Mouse (Mus musculus): ENCODE measurements around the gene Cdc42bpg. TPM values are rescaled to one million over a fixed set of nuclear protein-coding genes. Genes with fewer than 3 reads are reported as not detected.

The Cdc42bpg gene
- polyA plus RNA-seq, 1 experiment from 2014 or later = 1.0 TPM

- 80% methylated on average over 13 of the region's 13 CpGs for WGBS
- H3K4me2 ChIP-seq (ENCODE audit: low read length) = no peak overlapping the region
These were observed 32.2 kb upstream of the Cdc42bpg start for GRCm38 (mm10) chr19:6273998-6274608.

GRCm38 (mm10) chr19:6275740-6276389 is 30.4 kb upstream of the Cdc42bpg start:
- no peak for TF ChIP-seq CTCF (IDR thresholded peaks at IDR 0.05; ENCODE audit: low read depth)
- Histone ChIP-seq H3K9me3 (replicated peaks; ENCODE audit: low read length) (no peaks in the 10 kb centered on the region), H3K27ac (peak overlapping the region; percentile 81), H3K27me3 (ENCODE audit: insufficient read depth, low read length) (no peaks in the 10 kb centered on the region), H3K4me3 (replicated peaks; ENCODE audit: low read depth, low read length) (peak overlapping the region; percentile 30), H3K4me2 (ENCODE audit: low read length) (peak overlapping the region; percentile 94), H3K9ac (ENCODE audit: low read depth, low read length) (peak overlapping the region; percentile 59), H3K36me3 (ENCODE audit: insufficient read depth, low read length) (0 out of 2 replicates have a peak, but pooled peaks cover under 1% of the 10 kb centered on the region), H3K4me1 (replicated peaks; ENCODE audit: insufficient read depth, low read length) (peaks cover 33% of the 10 kb centered on the region)
- WGBS = 5% methylated on average over 15 of the region's 15 CpGs
- ATAC-seq (replicated peaks; ENCODE audit: low FRiP score, low read depth) (no peak), DNase-seq (ENCODE audit: low spot score) (peak; percentile 61)

More at GRCm38 (mm10) chr19:6273998-6274608, 32.2 kb upstream of the Cdc42bpg start:
- H3K27ac ChIP-seq = 0 out of 2 replicates have a peak overlapping the region, but pooled peaks have one; percentile 21
- no peak overlapping the region for H3K9ac ChIP-seq (ENCODE audit: low read depth, low read length)
- DNase-seq (ENCODE audit: low spot score) (no peak), ATAC-seq (replicated peaks; ENCODE audit: low FRiP score, low read depth) (no peak)
- H3K9me3 ChIP-seq (replicated peaks; ENCODE audit: low read length) = no peaks in the 10 kb centered on the region
- H3K27me3 ChIP-seq (ENCODE audit: insufficient read depth, low read length) = no peaks in the 10 kb centered on the region
- TF ChIP-seq CTCF (IDR thresholded peaks at IDR 0.05; ENCODE audit: low read depth) = no peak
- peaks cover 18% of the 10 kb centered on the region for H3K4me1 ChIP-seq (replicated peaks; ENCODE audit: insufficient read depth, low read length)
- no peaks in the 10 kb centered on the region for H3K36me3 ChIP-seq (ENCODE audit: insufficient read depth, low read length)
- H3K4me3 ChIP-seq (replicated peaks; ENCODE audit: low read depth, low read length) = no peak overlapping the region

GRCm38 (mm10) chr19:6276426-6277421 is 29.5 kb upstream of the Cdc42bpg start, which contains the start of gene Ehd1:
TSS of gene Ehd1 (plus strand) at chr19:6276725.
- ATAC-seq (replicated peaks; ENCODE audit: low FRiP score, low read depth) (peak; percentile 93), DNase-seq (ENCODE audit: low spot score) (peak; percentile 99)
- WGBS = under 1% methylated on average over 101 of the region's 106 CpGs
- peaks cover 10% of the 10 kb centered on the region for H3K36me3 ChIP-seq (ENCODE audit: insufficient read depth, low read length)
- H3K4me1 ChIP-seq (replicated peaks; ENCODE audit: insufficient read depth, low read length) = peaks cover 33% of the 10 kb centered on the region
- peak within 1 kb of the TSS; percentile 94 for H3K4me2 ChIP-seq (ENCODE audit: low read length)
- peak; percentile 76 for TF ChIP-seq CTCF (IDR thresholded peaks at IDR 0.05; ENCODE audit: low read depth)
- peak within 1 kb of the TSS; percentile 84 for H3K9ac ChIP-seq (ENCODE audit: low read depth, low read length)
- peak within 1 kb of the TSS; percentile 85 for H3K27ac ChIP-seq
- no peaks in the 10 kb centered on the region for H3K9me3 ChIP-seq (replicated peaks; ENCODE audit: low read length)
- H3K27me3 ChIP-seq (ENCODE audit: insufficient read depth, low read length) = no peaks in the 10 kb centered on the region
- H3K4me3 ChIP-seq (replicated peaks; ENCODE audit: low read depth, low read length) = peak within 1 kb of the TSS; percentile 89

DNA sequence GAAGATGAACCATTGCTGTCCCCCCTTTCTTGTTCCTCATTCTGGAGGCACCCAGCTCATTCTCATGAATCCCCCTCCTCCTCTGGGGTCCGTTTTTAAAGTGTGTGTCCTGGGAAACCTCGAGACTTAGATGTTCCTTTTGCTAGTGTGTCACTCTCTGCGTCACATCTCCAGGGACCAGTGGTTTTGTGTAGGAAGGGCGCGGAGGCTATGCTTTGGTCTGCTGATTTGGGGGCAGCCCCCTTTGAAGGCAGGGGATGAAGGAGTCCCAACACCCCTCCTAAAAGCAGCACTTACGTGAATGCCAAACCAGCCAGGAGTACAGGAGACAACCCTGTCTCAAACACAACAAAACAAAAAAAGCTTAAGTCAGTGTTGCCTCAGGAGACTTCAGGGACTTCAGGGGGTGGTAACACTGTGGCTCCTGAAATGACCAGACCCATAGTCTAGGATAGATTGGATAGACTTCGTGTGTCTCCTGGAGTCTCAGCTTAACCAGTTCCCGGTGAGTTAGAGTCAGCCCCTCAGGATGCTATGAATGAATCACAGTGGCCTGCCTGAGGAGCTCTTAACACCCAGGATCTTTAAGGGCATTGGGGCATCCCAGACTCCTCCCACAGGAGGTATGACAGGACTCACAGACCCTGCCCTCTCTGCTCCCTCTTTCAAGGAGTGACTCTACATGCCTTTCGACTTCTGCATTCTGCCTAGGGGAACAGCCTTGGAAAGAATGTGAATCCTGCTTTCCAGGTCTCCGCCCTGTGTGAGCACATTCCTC is 28.4 kb upstream of the Cdc42bpg start:
- TF ChIP-seq CTCF (IDR thresholded peaks at IDR 0.05; ENCODE audit: low read depth) = no peak
- Histone ChIP-seq H3K27ac (peak overlapping the region; percentile 85), H3K27me3 (ENCODE audit: insufficient read depth, low read length) (no peaks in the 10 kb centered on the region), H3K4me3 (replicated peaks; ENCODE audit: low read depth, low read length) (peak overlapping the region; percentile 89), H3K9me3 (replicated peaks; ENCODE audit: low read length) (no peaks in the 10 kb centered on the region), H3K36me3 (ENCODE audit: insufficient read depth, low read length) (peaks cover 16% of the 10 kb centered on the region), H3K4me1 (replicated peaks; ENCODE audit: insufficient read depth, low read length) (peaks cover 33% of the 10 kb centered on the region), H3K4me2 (ENCODE audit: low read length) (peak overlapping the region; percentile 94), H3K9ac (ENCODE audit: low read depth, low read length) (peak overlapping the region; percentile 84)
- peak; percentile 90 for DNase-seq (ENCODE audit: low spot score)
- ATAC-seq (replicated peaks; ENCODE audit: low FRiP score, low read depth) = peak; percentile 59
- 2% methylated on average over 10 of the region's 10 CpGs for WGBS

GRCm38 (mm10) chr19:6278439-6279073 is 27.7 kb upstream of the Cdc42bpg start:
- Histone ChIP-seq H3K36me3 (ENCODE audit: insufficient read depth, low read length) (peaks cover 16% of the 10 kb centered on the region), H3K9me3 (replicated peaks; ENCODE audit: low read length) (no peaks in the 10 kb centered on the region), H3K4me3 (replicated peaks; ENCODE audit: low read depth, low read length) (peak overlapping the region; percentile 89), H3K4me2 (ENCODE audit: low read length) (peak overlapping the region; percentile 94), H3K9ac (ENCODE audit: low read depth, low read length) (peak overlapping the region; percentile 84), H3K4me1 (replicated peaks; ENCODE audit: insufficient read depth, low read length) (peaks cover 33% of the 10 kb centered on the region), H3K27me3 (ENCODE audit: insufficient read depth, low read length) (no peaks in the 10 kb centered on the region), H3K27ac (peak overlapping the region; percentile 85)
- no peak for TF ChIP-seq CTCF (IDR thresholded peaks at IDR 0.05; ENCODE audit: low read depth)
- ATAC-seq (replicated peaks; ENCODE audit: low FRiP score, low read depth) = no peak
- 19% methylated on average over 6 of the region's 6 CpGs for WGBS
- DNase-seq (ENCODE audit: low spot score) = no peak
